Mouse (Mus musculus) left cerebral cortex, adult 9 months (tissue): ENCODE measurements around the gene Lnx2.

Experiments
- DNase-seq, 2 experiments: peaks; one replicate each; pipeline ENCODE4 v3.0.0; 2022; ENCODE audit warnings: low spot score in 2 of 2

Lnx2 gene

DNA sequence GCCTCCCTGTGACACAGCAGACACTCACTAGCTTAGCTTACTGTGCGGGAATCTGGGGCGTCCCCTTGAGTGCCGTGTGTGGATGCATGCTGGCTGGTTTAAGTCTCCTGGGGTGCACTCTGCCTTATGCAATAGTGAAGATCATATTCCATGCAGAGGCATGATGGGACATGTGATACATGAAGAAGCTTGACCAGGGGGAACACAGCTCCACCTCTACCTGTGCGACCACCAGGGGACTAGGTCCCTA, 24.2 kb downstream of the Lnx2 start:
- no peak for DNase-seq

DNA sequence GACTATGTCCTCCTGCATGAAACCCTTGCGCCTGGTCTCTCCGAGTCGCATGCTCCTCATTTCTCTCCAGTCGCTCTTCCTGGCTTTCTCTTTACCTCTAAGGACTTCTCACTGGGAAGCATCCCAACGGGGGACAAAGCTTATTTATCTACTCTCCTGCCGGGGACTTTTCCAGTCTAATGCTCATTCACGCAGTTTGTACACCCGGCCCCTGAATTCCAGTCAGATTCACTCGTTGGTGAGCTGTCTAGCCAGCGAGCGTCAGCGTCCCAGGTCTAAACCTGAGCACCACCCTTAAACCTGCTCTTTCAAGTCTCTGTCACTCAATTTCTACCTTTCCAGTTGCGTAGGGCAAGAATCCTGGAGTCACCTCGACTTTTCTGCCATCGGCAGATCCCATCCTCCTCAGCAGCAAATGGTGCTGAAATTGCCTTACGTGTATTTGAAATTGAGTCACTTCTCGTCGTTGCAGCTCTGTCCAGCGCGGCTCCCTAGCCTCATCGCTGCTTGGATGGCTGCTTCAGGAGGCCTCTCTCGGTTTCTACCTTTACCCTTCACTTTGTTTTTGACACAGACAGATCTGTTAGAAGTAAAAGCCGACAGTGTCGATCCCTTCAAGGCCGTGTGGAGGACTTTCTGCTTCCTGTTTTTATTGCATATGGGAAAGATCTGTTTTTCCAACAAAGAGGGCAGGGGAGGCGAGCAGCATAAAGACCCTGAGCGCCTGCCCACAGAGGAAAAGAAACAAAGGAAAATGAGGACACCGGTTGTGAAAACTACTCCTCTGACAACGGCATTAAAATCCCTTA, 24.7 kb downstream of the Lnx2 start:
- no peak for DNase-seq

- DNase-seq, result no peak
Measured at GRCm38 (mm10) chr5:147050816-147051499, 25.4 kb downstream of the Lnx2 start.

DNA sequence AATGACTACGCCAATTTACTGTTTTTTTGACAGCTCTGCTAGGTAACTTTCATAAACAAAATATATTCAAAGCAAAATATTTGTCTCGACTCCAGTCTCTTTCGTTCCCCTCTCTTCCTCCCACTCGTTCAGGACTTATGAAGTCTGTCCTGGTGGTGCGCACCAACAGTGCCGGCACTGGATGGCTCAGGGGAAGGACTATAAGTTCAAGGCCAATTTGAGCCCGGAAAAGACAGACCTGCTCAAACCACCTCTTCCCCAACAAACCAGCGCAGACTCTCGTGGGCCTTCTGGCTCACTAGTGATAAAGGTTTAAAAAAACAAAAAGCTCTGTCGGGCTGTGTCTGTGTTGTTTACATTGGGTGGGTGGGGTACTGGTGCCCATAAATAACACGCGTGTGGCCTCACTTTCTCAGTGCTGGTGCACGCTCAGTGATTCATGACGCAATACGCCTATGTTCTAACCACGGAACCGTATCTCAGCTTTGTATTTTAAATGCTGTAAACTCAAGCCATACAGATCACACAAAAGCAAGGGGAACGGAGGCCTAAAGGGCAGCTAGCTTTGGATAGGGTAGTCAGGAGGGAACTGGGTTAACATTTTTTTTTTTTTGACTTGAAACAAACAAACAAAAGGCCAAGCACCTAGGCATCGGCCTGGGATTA, 26.7 kb downstream of the Lnx2 start:
- no peak for DNase-seq

GRCm38 (mm10) chr5:147045929-147046328, 30.5 kb downstream of the Lnx2 start:
- no peak for DNase-seq

DNA sequence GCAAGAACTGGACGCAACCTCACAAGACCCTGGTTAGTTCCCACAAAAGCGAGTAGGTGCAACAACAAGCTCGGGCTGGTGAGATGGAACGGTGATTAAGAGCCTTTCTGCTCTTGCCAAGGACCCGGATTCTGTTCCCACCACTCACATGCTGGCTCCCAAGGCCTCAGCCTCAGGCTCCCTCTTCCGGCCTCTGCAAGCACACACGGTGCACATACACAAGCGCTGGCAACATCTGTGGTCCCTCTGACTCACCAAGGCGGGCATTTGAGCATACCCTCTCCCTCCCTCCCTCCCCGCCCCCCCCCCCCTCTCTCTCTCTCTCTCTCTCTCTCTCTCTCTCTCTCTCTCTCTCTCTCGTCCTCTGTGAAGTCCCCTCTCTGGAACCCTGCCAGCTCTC, 31.1 kb downstream of the Lnx2 start:
- no peak for DNase-seq

GRCm38 (mm10) chr5:147043240-147043844, 33.0 kb downstream of the Lnx2 start:
- peak in 1 of 2 experiments; percentile 39 for DNase-seq

GRCm38 (mm10) chr5:147041965-147042937, 34.1 kb downstream of the Lnx2 start:
- DNase-seq, result no peak

DNA sequence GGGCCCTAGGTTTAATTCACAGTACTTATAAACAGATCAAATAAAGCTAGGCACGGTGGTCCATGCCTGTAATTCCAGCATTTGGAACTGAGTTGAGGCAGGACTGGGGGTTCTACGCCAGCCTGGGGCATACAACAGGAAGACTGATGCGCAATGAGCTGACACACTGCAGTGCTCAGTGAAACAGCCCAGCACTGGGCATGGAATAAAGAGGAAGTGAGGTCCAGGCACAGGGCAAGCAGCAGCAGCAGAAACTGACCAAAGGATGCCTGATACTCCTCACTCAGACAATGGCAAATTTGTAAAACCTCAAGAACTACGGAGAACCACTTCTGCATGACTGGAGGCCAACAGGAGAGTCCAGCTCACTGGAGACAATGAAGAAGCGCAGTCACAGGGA, 37.0 kb downstream of the Lnx2 start:
- DNase-seq, result no peak

DNA sequence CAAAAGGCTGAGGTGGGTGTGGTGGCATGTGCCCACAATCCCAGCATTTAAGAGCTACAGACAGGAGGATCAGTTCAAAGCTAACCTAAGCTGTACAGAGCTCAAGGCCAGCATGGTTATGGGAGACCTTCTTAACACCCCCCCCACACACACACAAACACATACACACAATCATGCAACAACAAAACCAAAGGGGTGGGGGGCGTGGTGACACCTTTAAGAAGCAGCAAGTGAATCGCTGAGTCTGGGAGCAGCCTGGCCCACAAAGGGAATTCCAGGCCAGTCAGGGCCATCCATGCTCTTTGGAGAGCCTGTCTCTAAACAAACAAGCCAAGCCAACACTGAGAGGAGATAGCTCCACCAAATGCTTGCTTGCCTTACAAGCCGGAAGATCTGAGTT, 38.8 kb downstream of the Lnx2 start:
- DNase-seq, result no peak

DNA sequence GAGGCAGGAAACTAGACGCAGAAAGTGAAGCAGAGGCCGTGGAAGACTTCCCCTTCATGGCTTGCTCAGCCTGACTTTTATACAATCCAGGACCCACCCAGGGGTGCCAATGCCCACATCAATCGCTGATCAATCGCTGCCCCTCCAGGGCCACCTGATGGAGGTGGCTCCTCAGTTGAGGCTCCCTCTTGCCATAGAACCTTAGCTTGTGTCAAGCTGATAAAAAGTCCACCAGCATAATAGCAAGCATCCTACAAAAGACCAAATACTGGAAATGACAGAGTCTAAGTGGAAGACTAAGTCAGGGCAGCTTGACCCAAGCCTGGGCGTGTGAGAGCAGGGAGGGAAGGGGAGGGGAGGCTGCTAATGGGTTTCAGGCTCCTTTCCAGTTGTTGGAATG, 39.7 kb downstream of the Lnx2 start:
- DNase-seq, result no peak

- no peak for DNase-seq
Measured at GRCm38 (mm10) chr5:147036028-147036427, 40.4 kb downstream of the Lnx2 start.

GRCm38 (mm10) chr5:147035301-147035700, 41.1 kb downstream of the Lnx2 start:
- DNase-seq, result no peak

DNA sequence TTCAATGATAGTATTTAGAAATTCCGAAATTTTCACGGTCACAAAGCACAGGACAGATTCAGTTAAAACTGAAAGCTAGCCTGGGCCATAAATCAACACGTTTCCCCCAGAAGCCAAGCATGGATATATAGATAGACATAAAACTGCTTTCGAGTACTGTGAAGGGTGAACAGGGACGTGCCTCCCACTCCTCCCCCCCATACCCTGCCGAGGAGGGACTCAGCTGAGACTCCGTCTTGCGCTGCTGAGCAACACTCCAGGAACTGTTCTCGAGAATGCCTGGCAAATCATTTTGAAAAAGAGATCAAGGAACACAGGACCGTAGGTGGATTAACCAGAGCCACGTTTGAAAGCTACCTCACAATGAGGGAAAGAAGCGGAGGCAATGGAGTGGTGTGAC, 42.1 kb downstream of the Lnx2 start:
- no peak for DNase-seq

DNA sequence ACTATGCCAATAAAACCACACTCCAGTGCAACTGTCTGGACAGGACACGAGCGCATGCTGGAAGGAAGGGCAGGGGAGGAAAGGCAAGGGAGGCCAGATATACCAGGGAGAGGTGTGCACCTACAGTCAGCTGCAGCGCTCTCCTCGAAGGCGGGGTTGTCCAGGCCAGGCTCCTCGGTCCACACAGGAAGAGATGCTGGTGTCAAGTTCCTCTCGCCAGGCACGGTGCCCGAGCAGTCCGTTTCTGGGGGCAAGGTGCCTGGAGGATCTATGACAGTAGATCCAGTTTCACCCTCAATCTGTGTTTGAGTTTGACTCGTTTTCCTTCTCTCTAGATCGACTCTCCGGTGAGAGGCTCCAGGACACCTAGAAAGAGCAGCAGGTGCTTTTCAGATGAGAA, 43.2 kb downstream of the Lnx2 start:
- no peak for DNase-seq

GRCm38 (mm10) chr5:147031281-147031680, 45.1 kb downstream of the Lnx2 start:
- DNase-seq, result no peak

DNA sequence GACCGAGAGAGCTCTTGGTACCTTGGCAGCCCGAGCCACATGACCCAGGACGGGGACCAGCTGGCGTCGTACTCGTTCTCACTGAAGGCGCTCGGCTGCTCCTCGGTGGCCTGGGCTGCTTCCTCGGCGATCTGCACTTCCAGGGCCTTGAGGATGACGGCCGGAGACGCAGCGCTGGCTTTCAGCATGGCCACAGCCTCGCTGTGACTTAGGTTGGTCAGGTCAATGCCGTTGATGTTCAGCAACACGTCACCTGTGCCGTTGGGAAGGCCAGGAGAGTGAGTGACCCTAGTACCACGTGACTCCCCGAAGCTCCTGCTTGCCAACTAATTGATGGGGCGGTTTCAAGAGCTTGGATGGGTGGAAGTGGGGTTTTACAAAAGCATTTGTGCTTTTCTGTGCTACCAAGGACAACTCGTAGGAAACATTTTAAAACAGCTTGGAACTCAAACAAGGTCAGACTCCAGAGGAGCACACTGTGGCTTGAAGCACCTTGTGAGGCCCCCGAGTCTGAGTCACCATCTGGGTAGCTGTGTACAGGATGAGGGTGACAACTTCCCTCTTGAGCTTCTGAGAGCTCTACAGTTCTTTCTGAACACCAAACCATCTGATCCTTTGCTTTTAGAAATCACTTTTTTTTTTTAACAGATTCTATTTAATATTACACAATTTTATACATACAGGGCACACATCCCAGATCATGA, 51.9 kb downstream of the Lnx2 start:
- no peak for DNase-seq

DNA sequence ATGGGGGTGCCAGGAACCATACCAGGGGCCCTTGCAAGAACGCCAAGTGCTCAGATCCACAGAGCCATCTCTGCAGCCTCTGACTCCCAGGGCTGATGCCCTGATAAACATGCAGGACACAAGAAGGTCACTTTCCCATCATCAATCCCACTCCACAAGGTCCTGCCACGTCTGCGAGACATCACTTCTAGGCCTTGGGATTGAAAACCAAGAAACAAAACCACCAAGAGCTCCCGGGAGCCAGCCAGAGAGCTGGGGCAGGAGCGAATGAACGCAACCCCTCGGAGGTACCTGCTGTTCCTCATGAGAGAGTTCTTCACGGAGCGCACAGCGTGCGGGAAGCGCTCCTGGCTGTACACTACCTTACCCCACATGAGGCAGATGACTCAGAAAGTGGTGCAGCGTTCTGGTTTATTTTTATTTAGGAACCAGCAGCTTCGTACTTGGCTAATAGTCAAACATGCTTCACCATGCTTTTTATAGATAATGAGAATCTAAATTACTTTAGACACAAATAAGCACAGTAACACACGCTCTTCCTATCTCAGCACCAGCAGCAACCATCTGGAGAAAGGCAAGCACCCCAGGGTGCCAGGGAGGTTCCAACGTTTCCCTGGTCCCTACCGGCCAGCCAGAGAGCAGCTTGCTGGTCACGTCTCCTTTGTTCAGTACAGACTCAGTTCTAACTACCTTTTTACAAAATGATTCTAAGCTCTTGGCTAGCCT, 53.0 kb downstream of the Lnx2 start:
- no peak for DNase-seq

DNA sequence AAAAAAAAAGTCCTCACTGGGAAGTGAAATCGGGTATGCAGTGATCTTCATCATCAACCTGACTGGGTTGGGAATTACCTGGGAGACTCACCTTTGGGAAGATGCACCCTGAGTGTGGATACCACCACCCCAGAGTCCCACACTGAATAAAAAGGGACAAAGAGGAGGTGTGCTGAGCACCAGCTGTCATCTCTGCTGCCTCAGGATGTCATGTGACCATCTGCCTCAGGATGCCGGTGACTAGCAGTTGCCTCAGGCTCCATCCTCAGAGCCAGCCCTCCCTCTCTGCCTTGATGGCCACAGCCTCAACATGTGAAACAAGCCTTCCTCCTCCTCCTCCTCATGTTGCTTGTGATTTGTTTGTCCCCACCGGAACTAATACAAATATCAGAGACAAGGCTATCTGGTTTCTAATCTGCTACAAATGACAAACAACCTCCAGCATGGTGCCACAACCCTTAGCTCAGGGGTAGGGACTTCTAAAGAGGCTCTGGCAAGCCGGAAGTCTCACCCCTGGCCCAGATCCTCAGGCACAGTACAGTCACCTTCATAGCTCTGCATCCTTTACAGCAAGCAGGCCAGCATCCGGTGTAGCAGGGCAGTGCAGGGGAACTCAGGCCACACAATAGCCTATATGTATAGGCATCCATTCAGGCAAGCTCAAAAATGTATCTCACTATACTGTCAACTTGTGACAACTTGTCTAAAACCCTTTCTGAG, 54.7 kb downstream of the Lnx2 start:
- DNase-seq, result no peak

DNA sequence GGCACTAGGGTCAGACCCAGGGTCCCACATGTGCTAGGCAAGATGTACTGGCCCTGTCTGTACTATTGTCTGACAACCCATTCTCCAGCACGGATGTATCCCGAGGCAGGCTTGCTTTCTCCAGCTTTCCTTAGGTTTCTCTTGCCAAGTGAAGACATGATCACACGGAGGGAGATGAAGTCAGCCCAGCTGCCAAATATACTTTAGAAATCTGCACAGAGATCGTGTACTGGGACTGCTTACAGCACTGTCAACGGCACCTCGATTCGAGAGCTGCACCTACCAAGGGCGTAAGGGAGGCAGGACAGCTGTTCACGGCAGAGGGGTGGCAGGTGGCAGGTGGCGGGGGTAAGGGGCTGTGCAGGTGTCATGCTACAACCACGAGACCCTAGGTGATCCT, 55.8 kb downstream of the Lnx2 start:
- DNase-seq, result no peak
